Mouse (Mus musculus) testis, adult 2 months (tissue): ENCODE data around the gene Tnfrsf9.

Experiments used
- CTCF ChIP-seq: fragments of 200-500 bp; IDR thresholded peaks from 2 replicates; pipeline ENCODE4 v1.5.1; 2012; ENCODE audit warnings: low read depth, mild to moderate bottlenecking, inconsistent platforms, low read length, moderate library complexity; ENCODE audit not compliant: control insufficient read depth, insufficient read depth, insufficient replicate concordance
- POLR2A ChIP-seq: fragments of 200-500 bp; IDR thresholded peaks from 2 replicates; pipeline ENCODE4 v1.6.1; 2012; ENCODE audit warnings: low read depth, mild to moderate bottlenecking, inconsistent platforms, low read length, moderate library complexity; ENCODE audit not compliant: control insufficient read depth

DNA sequence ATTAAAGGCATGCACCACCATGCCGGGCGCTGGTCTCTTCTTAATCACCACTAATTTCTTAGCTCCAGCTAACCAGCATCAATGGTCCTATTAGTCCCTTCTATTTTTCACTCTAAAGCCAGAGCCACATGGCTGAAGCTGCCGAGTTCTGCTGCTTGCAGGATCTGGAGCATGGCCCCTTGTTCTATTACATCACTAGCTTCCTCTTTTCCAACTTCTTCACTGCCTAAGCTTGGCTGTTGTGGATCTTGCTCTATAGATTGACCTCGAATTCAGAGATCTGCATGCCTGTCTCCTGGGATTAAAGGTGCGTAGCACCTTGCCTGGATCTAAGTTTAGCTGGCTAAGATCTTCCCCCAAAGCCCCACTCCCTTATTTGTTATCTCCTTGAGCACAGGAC lies 31.7 kb upstream of the Tnfrsf9 start:
- TF ChIP-seq CTCF (no peak), POLR2A (no peak)
